Mouse (Mus musculus): ENCODE measurements around the gene Ackr3. TPM values are rescaled to one million over a fixed set of nuclear protein-coding genes. Genes with fewer than 3 reads are reported as not detected.

Gene Ackr3
- polyA plus RNA-seq, 1 experiment from 2014 or later, result 27.4 TPM

Other genes starting within 250 kb of the Ackr3 start
- 0.18 and 0.25 TPM in 2 replicates for gene Asb18, start 189.3 kb upstream of the Ackr3 start, polyA plus RNA-seq (2016; fragmentation: Nextera tagmentation; extraction: Ambion mirVana)
- 0.59 TPM in 1 of 2 replicates, not detected in the other for gene Iqca, start 50.6 kb upstream of the Ackr3 start, polyA plus RNA-seq (2016; fragmentation: Nextera tagmentation; extraction: Ambion mirVana)